Mouse (Mus musculus): ENCODE measurements around the gene Plekhh1. TPM values are rescaled to one million over a fixed set of nuclear protein-coding genes. Genes with fewer than 3 reads are reported as not detected.
"Not testable (repeated sequence)": the region's sequence is repeated elsewhere in the genome, so short reads cannot be mapped to it uniquely, and the experiment has no call there.

The Plekhh1 gene
- polyA plus RNA-seq, 1 experiment from 2014 or later = 2.3 TPM

DNA sequence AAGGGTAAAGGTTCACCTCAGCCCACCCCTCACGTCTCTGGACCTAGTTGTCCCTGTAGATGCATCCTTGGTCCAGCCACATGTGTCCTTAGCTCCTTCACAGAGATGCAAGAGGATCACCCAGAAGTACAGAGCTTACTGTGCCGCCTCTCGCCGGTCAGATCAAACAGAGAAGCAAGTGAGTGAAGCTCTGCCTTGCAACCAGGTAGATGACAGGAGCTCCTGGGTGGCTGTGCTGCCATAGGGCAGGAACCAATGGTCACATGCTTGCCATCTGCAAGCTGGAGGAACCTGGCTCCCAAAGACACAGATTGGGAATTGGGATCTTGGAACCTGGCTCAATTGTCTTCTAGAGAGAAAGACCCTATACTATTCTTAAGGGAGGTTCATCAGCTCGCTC, 23.5 kb upstream of the Plekhh1 start:
- no peak overlapping the region for H3K4me3 ChIP-seq
- H3K36me3 ChIP-seq = no peaks in the 10 kb centered on the region
- no peaks in the 10 kb centered on the region for H3K9me3 ChIP-seq
- H3K27me3 ChIP-seq = no peaks in the 10 kb centered on the region
- H3K9ac ChIP-seq = no peak overlapping the region
- H3K4me2 ChIP-seq = peak overlapping the region; percentile 93
- H3K27ac ChIP-seq (replicated peaks) = no peak overlapping the region
- 92% methylated on average over 5 of the region's 5 CpGs for WGBS
- H3K4me1 ChIP-seq (replicated peaks) = peaks cover 19% of the 10 kb centered on the region
- no peak for ATAC-seq (ENCODE audit: low FRiP score, low read depth)

DNA sequence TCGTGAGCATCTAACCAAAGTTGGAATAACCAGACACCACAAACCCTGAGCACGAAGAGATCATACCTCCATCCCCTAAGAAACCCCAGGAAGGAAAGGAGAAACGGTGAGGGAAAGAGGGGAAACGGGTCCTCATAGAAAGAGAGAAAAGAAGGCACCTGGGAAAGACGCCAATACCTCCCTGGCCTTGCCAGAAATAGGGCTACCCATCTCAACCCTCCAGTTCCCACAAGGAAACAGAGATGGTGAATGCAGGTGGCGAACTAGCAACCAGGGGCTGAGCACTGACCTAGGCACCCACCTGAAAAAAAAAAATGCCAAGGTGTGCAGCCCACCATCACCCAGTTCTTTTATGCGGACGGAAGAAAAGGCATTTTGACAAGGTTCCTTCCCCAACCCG, 22.9 kb upstream of the Plekhh1 start:
- peak overlapping the region; percentile 90 for H3K27ac ChIP-seq (replicated peaks)

DNA sequence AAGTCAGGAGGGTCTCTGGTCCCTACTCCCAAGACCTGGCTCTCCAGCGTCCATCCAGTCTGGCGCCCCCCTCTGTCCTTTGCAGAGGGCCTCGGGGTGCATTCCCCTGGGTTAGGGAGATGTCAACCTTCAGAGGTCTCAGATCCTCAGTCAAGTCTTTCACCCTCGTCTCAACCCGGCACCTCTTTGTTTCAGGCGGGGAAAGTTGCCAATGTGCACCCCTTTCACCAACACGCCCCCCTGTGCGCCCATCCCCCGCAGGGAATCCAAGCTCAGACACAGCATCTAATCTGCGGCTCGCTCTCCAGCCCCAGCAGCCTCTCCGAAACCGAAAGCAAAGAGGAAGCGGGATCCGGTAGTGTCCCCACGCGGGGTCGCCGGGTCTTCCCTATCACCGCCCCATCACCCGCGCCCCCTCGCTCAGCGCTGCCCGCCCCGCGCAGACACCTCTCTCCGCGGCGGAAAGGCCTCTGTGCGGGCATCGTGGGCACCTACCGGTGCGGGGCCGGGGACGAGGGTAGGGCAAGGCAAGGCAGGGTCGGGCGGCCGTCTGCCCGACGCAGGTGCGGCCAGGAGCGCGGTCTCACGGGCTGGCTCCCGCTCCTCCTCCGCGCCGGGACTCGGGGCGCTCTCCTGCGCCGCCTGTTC, 22.4 kb upstream of the Plekhh1 start:
- H3K4me3 ChIP-seq = peak overlapping the region; percentile 100
- WGBS = under 1% methylated on average over 45 of the region's 53 CpGs
- peak overlapping the region; percentile 93 for H3K4me2 ChIP-seq
- H3K9me3 ChIP-seq = no peaks in the 10 kb centered on the region
- H3K36me3 ChIP-seq = no peaks in the 10 kb centered on the region
- H3K27ac ChIP-seq (replicated peaks) = peak overlapping the region; percentile 90
- no peaks in the 10 kb centered on the region for H3K27me3 ChIP-seq
- ATAC-seq (ENCODE audit: low FRiP score, low read depth) = peak; percentile 76
- peaks cover 19% of the 10 kb centered on the region for H3K4me1 ChIP-seq (replicated peaks)
- H3K9ac ChIP-seq = peak overlapping the region; percentile 96

More for the DNA sequence above, 22.9 kb upstream of the Plekhh1 start:
- WGBS = 26% methylated on average over 9 of the region's 9 CpGs
- H3K4me1 ChIP-seq (replicated peaks) = peaks cover 19% of the 10 kb centered on the region
- H3K4me2 ChIP-seq = peak overlapping the region; percentile 93
- peak overlapping the region; percentile 100 for H3K4me3 ChIP-seq
- no peaks in the 10 kb centered on the region for H3K9me3 ChIP-seq
- peak overlapping the region; percentile 96 for H3K9ac ChIP-seq
- H3K36me3 ChIP-seq = no peaks in the 10 kb centered on the region
- no peaks in the 10 kb centered on the region for H3K27me3 ChIP-seq
- no peak for ATAC-seq (ENCODE audit: low FRiP score, low read depth)

GRCm38 (mm10) chr12:79007126-79007753, 21.7 kb upstream of the Plekhh1 start, which contains the start of gene Tmem229b:
Gene Tmem229b, minus strand, starts transcription at chr12:79007627.
- Histone ChIP-seq H3K36me3 (no peaks in the 10 kb centered on the region), H3K27ac (replicated peaks) (peak within 1 kb of the TSS; percentile 90), H3K9ac (peak within 1 kb of the TSS; percentile 96), H3K27me3 (no peaks in the 10 kb centered on the region), H3K4me3 (peak within 1 kb of the TSS; percentile 100), H3K4me2 (peak within 1 kb of the TSS; percentile 93), H3K9me3 (no peaks in the 10 kb centered on the region), H3K4me1 (replicated peaks) (peaks cover 19% of the 10 kb centered on the region)
- under 1% methylated on average over 36 of the region's 49 CpGs for WGBS
- ATAC-seq (ENCODE audit: low FRiP score, low read depth) = peak; percentile 95

- no peak overlapping the region for H3K27ac ChIP-seq (replicated peaks)
- H3K9me3 ChIP-seq = no peaks in the 10 kb centered on the region
- no peaks in the 10 kb centered on the region for H3K36me3 ChIP-seq
- no peaks in the 10 kb centered on the region for H3K27me3 ChIP-seq
- no peak for ATAC-seq (ENCODE audit: low FRiP score, low read depth)
- WGBS = 43% methylated on average over 3 of the region's 3 CpGs
- H3K4me1 ChIP-seq (replicated peaks) = peaks cover 7% of the 10 kb centered on the region
- no peak overlapping the region for H3K4me3 ChIP-seq
- H3K4me2 ChIP-seq = no peak overlapping the region
- H3K9ac ChIP-seq = no peak overlapping the region
These were observed 18.4 kb upstream of the Plekhh1 start for GRCm38 (mm10) chr12:79010569-79010968.

GRCm38 (mm10) chr12:79016109-79016508, 12.9 kb upstream of the Plekhh1 start:
- Histone ChIP-seq H3K9me3 (no peaks in the 10 kb centered on the region), H3K27ac (replicated peaks) (no peak overlapping the region), H3K4me3 (no peak overlapping the region), H3K4me1 (replicated peaks) (no peaks in the 10 kb centered on the region), H3K9ac (no peak overlapping the region), H3K36me3 (no peaks in the 10 kb centered on the region), H3K27me3 (no peaks in the 10 kb centered on the region), H3K4me2 (no peak overlapping the region)
- 9% methylated on average over 5 of the region's 5 CpGs for WGBS
- ATAC-seq (ENCODE audit: low FRiP score, low read depth) = no peak

- 64% methylated on average over 4 of the region's 4 CpGs for WGBS
- H3K4me1 ChIP-seq (replicated peaks) = no peaks in the 10 kb centered on the region
- H3K4me3 ChIP-seq = no peak overlapping the region
- no peaks in the 10 kb centered on the region for H3K9me3 ChIP-seq
- no peak overlapping the region for H3K4me2 ChIP-seq
- no peaks in the 10 kb centered on the region for H3K36me3 ChIP-seq
- ATAC-seq (ENCODE audit: low FRiP score, low read depth) = no peak
- H3K27me3 ChIP-seq = no peaks in the 10 kb centered on the region
- H3K27ac ChIP-seq (replicated peaks) = no peak overlapping the region
- H3K9ac ChIP-seq = no peak overlapping the region
These were observed 11.0 kb upstream of the Plekhh1 start for GRCm38 (mm10) chr12:79017994-79018399.

GRCm38 (mm10) chr12:79021902-79022301, 7.1 kb upstream of the Plekhh1 start:
- no peak overlapping the region for H3K27ac ChIP-seq (replicated peaks)
- H3K4me2 ChIP-seq = no peak overlapping the region
- no peaks in the 10 kb centered on the region for H3K4me1 ChIP-seq (replicated peaks)
- no peak overlapping the region for H3K9ac ChIP-seq
- no peak overlapping the region for H3K4me3 ChIP-seq
- no peaks in the 10 kb centered on the region for H3K27me3 ChIP-seq
- ATAC-seq (ENCODE audit: low FRiP score, low read depth) = no peak
- H3K36me3 ChIP-seq = no peaks in the 10 kb centered on the region
- WGBS = 83% methylated on average over 1 of the region's 1 CpGs
- H3K9me3 ChIP-seq = no peaks in the 10 kb centered on the region

- no peak overlapping the region for H3K4me2 ChIP-seq
- 14% methylated on average over 3 of the region's 3 CpGs for WGBS
- H3K9me3 ChIP-seq = no peaks in the 10 kb centered on the region
- H3K27ac ChIP-seq (replicated peaks) = no peak overlapping the region
- no peak overlapping the region for H3K9ac ChIP-seq
- H3K4me3 ChIP-seq = no peak overlapping the region
- no peak for ATAC-seq (ENCODE audit: low FRiP score, low read depth)
- no peaks in the 10 kb centered on the region for H3K36me3 ChIP-seq
- H3K4me1 ChIP-seq (replicated peaks) = no peaks in the 10 kb centered on the region
- no peaks in the 10 kb centered on the region for H3K27me3 ChIP-seq
These were observed 6.1 kb upstream of the Plekhh1 start for GRCm38 (mm10) chr12:79022882-79023281.

DNA sequence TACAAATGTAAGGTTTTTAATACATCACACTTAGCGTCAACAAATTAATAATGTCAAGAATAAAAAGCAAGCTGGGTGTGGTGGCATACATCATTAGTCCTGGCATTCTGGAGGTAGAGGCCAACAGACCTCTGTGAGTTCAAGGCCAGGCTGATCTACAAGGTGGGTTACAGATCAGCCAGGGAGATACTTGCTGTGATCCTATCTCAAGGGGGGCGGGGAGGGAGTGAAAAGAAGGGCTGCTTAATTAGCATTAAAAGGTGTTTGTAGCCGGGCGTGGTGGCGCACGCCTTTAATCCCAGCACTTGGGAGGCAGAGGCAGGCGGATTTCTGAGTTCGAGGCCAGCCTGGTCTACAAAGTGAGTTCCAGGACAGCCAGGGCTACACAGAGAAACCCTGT, 1.4 kb upstream of the Plekhh1 start:
- not testable (repeated sequence) for H3K9ac ChIP-seq; H3K27me3 ChIP-seq; H3K4me2 ChIP-seq; H3K4me3 ChIP-seq; H3K4me1 ChIP-seq (replicated peaks); H3K27ac ChIP-seq (replicated peaks); H3K9me3 ChIP-seq; H3K36me3 ChIP-seq; ATAC-seq (ENCODE audit: low FRiP score, low read depth)
- 88% methylated on average over 8 of the region's 8 CpGs for WGBS

GRCm38 (mm10) chr12:79034331-79034730, 5.4 kb downstream of the Plekhh1 start:
- Histone ChIP-seq H3K27me3 (no peaks in the 10 kb centered on the region), H3K9ac (no peak overlapping the region), H3K9me3 (no peaks in the 10 kb centered on the region), H3K36me3 (no peaks in the 10 kb centered on the region), H3K4me3 (no peak overlapping the region), H3K4me2 (no peak overlapping the region), H3K27ac (replicated peaks) (no peak overlapping the region), H3K4me1 (replicated peaks) (peaks cover 5% of the 10 kb centered on the region; the same call in 1 of the 2 replicates)
- 99% methylated on average over 2 of the region's 2 CpGs for WGBS
- ATAC-seq (ENCODE audit: low FRiP score, low read depth) = no peak

DNA sequence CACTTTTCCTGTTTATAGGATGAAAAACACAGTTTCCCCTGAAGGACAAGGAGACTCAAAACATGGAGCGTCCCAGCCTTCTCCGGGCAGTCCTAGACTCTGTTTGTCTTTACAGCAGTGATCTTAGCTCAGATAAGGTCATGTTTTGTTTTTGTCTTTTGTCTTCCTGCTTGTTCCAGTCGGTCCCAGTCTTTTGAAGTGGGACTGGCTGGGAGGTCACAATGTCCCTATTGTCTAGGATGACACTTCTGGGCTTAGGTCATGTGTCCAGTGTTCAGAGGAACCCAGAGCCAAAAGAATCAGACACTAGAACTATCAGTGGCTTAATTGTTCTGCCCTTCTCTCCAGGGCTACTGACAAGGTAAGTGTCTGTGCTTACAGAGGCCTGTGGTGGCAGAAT, 6.4 kb downstream of the Plekhh1 start:
- Histone ChIP-seq H3K4me2 (no peak overlapping the region), H3K9ac (no peak overlapping the region), H3K36me3 (no peaks in the 10 kb centered on the region), H3K4me3 (no peak overlapping the region), H3K4me1 (replicated peaks) (no peaks in the 10 kb centered on the region), H3K27me3 (no peaks in the 10 kb centered on the region), H3K9me3 (no peaks in the 10 kb centered on the region), H3K27ac (replicated peaks) (no peak overlapping the region)
- no peak for ATAC-seq (ENCODE audit: low FRiP score, low read depth)
- WGBS = 4% methylated on average over 3 of the region's 3 CpGs

All from hindbrain, embryonic 15.5 days (tissue).